Mouse (Mus musculus) forebrain, embryonic 15.5 days (tissue): ENCODE measurements at regions not wholly inside any gene's neighbourhood (a gene's known extent, or its start where the extent isn't known, plus 50 kb on each side); places are given as distances from the start of the nearest gene placed in this dataset.

Experiments
- ATAC-seq: fragments of 200-750 bp; cut with Nextera tagmentation; replicated peaks from 2 replicates; pipeline ENCODE4 v1.8.0; 2017; ENCODE audit warnings: mild to moderate bottlenecking, moderate TSS enrichment, moderate library complexity
- H3K27ac ChIP-seq: fragments of 300-500 bp; sonication (generic); replicated peaks from 2 replicates; pipeline ENCODE4 v1.5.1; 2015; ENCODE audit warnings: mild to moderate bottlenecking, inconsistent platforms
- H3K27me3 ChIP-seq: fragments of 300-500 bp; sonication (generic); 2 replicates; pipeline ENCODE4 v1.6.1; 2015; ENCODE audit warnings: inconsistent platforms
- H3K36me3 ChIP-seq: fragments of 300-500 bp; sonication (generic); 2 replicates; pipeline ENCODE4 v1.6.1; 2015; ENCODE audit warnings: mild to moderate bottlenecking, inconsistent platforms
- H3K4me1 ChIP-seq: fragments of 300-500 bp; sonication (generic); 2 replicates; pipeline ENCODE4 v1.6.1; 2015; ENCODE audit warnings: inconsistent platforms
- H3K4me2 ChIP-seq: fragments of 300-500 bp; sonication (generic); replicated peaks from 2 replicates; pipeline ENCODE4 v1.6.1; 2015; ENCODE audit warnings: mild to moderate bottlenecking, inconsistent platforms
- H3K4me3 ChIP-seq: fragments of 300-500 bp; sonication (generic); 2 replicates; pipeline ENCODE4 v1.5.1; 2015; ENCODE audit warnings: mild to moderate bottlenecking, inconsistent platforms
- H3K9ac ChIP-seq: fragments of 300-500 bp; sonication (generic); replicated peaks from 2 replicates; pipeline ENCODE4 v1.6.1; 2015; ENCODE audit warnings: mild to moderate bottlenecking, inconsistent platforms
- H3K9me3 ChIP-seq: fragments of 300-500 bp; sonication (generic); 2 replicates; pipeline ENCODE4 v1.6.1; 2016; ENCODE audit warnings: inconsistent platforms
- WGBS: fragments of 180-500 bp; shearing (Covaris S2); methylation state at CpG from one replicate; pipeline ENCODE4 v1.1.7; 2015; ENCODE audit warnings: mixed read lengths; 5-methylcytosine and 5-hydroxymethylcytosine counted together

DNA sequence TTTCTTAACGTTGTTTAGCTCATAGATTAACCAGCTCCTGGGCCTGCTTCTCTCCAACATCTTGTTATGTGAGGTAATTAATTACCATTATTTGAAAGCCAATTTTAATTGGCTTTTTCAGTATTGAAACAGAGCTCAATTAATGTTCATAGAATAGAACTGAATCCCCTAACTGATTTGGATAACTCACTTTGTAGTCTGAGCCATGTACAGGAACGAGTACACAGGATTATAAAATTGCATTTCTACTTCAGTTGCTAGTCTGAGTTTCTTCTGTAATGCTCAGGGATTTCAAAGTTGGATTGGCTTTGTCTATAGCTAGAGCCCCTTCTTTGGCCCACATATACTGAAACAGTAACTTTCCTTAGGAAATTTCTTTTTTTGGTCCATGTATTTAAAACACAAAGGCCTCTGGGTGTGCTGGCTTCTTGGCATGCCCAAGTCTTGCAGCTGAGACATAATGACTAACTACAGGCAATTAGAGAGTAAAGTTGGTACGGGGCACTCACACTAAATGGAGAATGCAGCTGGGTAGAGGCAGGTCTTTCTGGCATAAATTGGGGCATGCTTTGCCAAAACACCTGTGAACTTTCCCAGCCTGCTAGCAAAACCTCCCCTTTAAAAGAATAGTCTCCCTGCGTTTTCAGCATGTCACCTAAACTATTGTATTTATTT, 143.1 kb downstream of the Edem1 start:
- Histone ChIP-seq H3K27ac (no peak overlapping the region), H3K4me3 (no peak overlapping the region), H3K4me1 (peaks cover 20% of the 10 kb centered on the region; the same call in 1 of the 2 replicates), H3K9ac (no peak overlapping the region), H3K4me2 (no peak overlapping the region), H3K27me3 (no peaks in the 10 kb centered on the region), H3K9me3 (no peaks in the 10 kb centered on the region), H3K36me3 (no peaks in the 10 kb centered on the region)
- ATAC-seq = peak; percentile 59
- 28% methylated on average over 4 of the region's 4 CpGs for WGBS

DNA sequence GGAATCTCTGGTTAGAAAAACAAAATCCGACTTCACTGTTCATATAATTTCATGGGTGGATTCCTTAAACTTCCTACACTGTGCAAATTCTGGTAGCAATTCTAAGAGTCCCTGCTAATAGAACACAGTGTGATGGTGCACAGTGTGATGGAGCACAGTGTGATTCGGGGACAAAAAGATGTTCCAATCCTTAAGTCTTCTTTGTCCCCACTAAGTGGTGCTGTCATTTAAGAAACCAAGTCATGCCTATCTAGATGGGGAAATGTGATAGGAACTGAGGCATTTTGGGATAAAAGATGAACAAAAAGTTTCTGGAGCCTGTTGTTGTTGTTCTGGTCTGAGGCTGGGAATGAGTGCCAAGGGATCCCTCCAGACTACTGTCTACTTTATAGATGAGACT, 145.3 kb downstream of the Edem1 start:
- ATAC-seq = no peak
- no peak overlapping the region for H3K4me2 ChIP-seq
- no peak overlapping the region for H3K9ac ChIP-seq
- no peak overlapping the region for H3K27ac ChIP-seq
- no peaks in the 10 kb centered on the region for H3K36me3 ChIP-seq
- H3K4me1 ChIP-seq = peaks cover 20% of the 10 kb centered on the region; the same call in 1 of the 2 replicates
- no peaks in the 10 kb centered on the region for H3K9me3 ChIP-seq
- WGBS = 90% methylated on average over 2 of the region's 2 CpGs
- no peak overlapping the region for H3K4me3 ChIP-seq
- no peaks in the 10 kb centered on the region for H3K27me3 ChIP-seq

DNA sequence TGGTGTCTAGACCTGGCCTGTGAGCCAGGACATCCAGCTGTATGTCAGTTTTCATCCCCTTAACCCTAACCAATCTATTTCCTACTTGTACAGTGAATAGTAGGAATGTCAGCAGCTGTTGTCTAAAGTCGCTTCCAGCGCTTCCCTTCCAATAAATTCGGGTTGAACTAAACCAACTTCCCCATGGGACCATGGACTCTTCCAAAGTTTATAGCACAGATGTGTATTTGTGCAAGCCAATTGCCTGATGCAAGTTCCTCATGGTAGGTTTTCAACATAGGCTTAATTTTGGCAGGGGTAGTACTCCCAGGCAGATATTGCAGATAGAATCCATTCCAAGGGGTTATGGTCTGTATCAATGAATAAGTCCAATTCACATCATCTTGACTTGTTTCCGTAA, 161.1 kb downstream of the Edem1 start:
- Histone ChIP-seq H3K4me2 (no peak overlapping the region), H3K9ac (no peak overlapping the region), H3K4me3 (no peak overlapping the region), H3K4me1 (no peaks in the 10 kb centered on the region), H3K36me3 (no peaks in the 10 kb centered on the region), H3K27me3 (no peaks in the 10 kb centered on the region), H3K9me3 (no peaks in the 10 kb centered on the region), H3K27ac (no peak overlapping the region)
- 89% methylated on average over 4 of the region's 4 CpGs for WGBS
- ATAC-seq = no peak

DNA sequence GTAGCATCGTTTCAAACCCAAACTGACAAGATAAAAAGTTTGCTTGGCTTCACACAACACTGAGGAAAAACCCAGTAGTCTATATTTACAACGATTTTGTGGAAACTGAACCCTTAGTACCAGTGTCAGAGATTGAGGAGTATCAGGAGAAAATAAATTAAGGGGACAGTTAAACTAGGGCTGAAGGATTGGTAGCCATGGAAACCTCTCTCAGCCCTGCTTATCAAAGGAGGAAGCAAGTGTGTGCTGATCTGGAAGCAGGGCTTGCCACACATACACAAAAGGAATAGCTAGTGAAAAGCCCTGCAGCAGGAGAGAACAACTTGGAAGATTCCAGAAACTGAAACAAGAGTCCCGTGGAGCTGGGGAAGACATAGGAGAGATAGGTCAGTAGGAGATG, 165.3 kb downstream of the Edem1 start:
- Histone ChIP-seq H3K4me1 (no peaks in the 10 kb centered on the region), H3K9me3 (no peaks in the 10 kb centered on the region), H3K4me3 (no peak overlapping the region), H3K36me3 (no peaks in the 10 kb centered on the region), H3K27me3 (no peaks in the 10 kb centered on the region), H3K9ac (no peak overlapping the region), H3K4me2 (no peak overlapping the region), H3K27ac (no peak overlapping the region)
- no peak for ATAC-seq
- 48% methylated on average over 3 of the region's 3 CpGs for WGBS

DNA sequence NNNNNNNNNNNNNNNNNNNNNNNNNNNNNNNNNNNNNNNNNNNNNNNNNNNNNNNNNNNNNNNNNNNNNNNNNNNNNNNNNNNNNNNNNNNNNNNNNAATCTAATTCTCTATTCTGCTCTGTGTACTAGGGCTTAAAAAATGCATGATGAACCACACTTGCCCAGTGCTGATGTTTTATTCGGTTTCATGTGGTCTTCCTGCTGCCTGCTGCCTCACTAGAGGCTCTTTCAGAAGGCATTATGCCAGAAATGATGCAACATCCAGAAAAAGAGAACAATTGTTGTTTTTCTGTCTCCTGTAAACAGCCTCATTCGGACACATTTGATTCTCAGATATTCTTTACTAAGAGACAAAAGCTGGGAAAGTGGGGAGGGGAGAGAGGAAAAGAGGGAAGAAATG, 176.0 kb downstream of the Edem1 start:
- Histone ChIP-seq H3K9ac (no peak overlapping the region), H3K4me1 (peaks cover 11% of the 10 kb centered on the region), H3K27me3 (no peaks in the 10 kb centered on the region), H3K4me2 (no peak overlapping the region), H3K9me3 (no peaks in the 10 kb centered on the region), H3K36me3 (no peaks in the 10 kb centered on the region), H3K27ac (no peak overlapping the region), H3K4me3 (no peak overlapping the region)
- ATAC-seq = no peak
- WGBS = 28% methylated on average over 2 of the region's 2 CpGs

DNA sequence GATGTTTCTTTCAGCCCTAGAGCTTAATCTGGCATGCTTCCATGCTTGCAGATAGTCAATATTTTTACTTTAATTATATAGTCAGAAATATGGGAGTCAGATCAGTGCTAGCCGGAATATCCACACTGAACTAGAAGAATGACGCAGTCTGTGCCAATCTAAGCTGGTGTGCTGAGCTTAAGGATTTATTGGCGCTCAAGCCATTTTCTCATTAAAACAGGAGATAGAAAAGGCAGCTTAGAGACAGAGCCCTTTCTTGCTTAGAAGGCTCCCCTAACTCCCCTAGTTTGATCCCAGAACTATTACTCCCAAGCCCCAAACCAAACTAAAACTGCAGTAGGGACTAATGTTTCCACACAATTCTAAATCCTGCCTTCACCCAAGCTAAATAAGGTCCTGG, 180.9 kb downstream of the Edem1 start:
- H3K4me2 ChIP-seq = no peak overlapping the region
- peaks cover 17% of the 10 kb centered on the region for H3K4me1 ChIP-seq
- H3K9me3 ChIP-seq = no peaks in the 10 kb centered on the region
- H3K4me3 ChIP-seq = no peak overlapping the region
- H3K36me3 ChIP-seq = no peaks in the 10 kb centered on the region
- no peak overlapping the region for H3K9ac ChIP-seq
- WGBS = 17% methylated on average over 3 of the region's 3 CpGs
- peak; percentile 62; the same call in 1 of the 2 replicates for ATAC-seq
- H3K27me3 ChIP-seq = no peaks in the 10 kb centered on the region
- H3K27ac ChIP-seq = peak overlapping the region; percentile 23; the same call in 1 of the 2 replicates

DNA sequence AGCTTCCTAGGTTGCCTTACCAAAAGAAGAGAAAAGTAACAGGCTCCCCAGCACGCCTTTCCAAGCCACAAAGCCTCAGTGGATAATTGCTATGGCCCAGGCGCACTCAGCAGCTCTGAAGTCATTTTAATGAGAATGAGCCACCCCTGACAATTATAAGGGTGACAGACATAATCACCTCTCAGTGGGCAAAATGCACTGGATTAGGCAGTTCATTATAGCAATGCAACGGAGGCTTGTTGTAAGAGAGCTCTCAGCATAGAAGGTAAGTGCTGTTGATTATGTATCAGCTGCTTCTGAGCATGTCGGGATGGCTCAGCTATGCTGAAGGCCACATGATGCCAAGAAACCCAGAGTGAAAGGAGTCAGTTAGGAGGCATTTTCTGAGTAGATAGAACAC, 181.4 kb downstream of the Edem1 start:
- H3K4me2 ChIP-seq = no peak overlapping the region
- peak; percentile 92 for ATAC-seq
- H3K27me3 ChIP-seq = no peaks in the 10 kb centered on the region
- no peaks in the 10 kb centered on the region for H3K9me3 ChIP-seq
- peaks cover 17% of the 10 kb centered on the region for H3K4me1 ChIP-seq
- peak overlapping the region; percentile 23; the same call in 1 of the 2 replicates for H3K27ac ChIP-seq
- H3K36me3 ChIP-seq = no peaks in the 10 kb centered on the region
- H3K4me3 ChIP-seq = no peak overlapping the region
- no peak overlapping the region for H3K9ac ChIP-seq
- 2% methylated on average over 4 of the region's 4 CpGs for WGBS

DNA sequence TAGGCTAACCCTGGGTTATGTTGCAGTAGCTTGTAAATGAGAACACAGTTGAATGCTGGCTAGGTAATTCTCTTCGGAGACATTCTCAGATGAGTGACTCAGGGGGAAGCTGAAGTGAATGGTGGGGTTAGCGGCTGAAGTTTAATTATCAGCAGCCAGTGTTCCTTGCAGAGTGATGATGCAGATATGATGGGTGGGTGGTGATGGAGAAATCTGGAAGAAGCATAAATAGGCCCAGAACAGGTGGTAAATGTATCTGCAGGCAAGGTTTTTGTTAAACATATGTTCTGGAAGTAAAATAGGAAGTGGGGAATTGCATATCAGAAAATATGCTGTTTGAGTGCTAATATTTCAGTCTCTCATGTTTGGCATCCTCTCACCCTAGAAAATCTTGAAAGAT, 191.3 kb downstream of the Edem1 start:
- Histone ChIP-seq H3K4me1 (no peaks in the 10 kb centered on the region), H3K4me3 (no peak overlapping the region), H3K36me3 (no peaks in the 10 kb centered on the region), H3K27me3 (no peaks in the 10 kb centered on the region), H3K4me2 (no peak overlapping the region), H3K9me3 (no peaks in the 10 kb centered on the region), H3K27ac (no peak overlapping the region), H3K9ac (no peak overlapping the region)
- 89% methylated on average over 2 of the region's 2 CpGs for WGBS
- no peak for ATAC-seq
